Mouse (Mus musculus) lung, embryonic 15.5 days (tissue): ENCODE data around the gene Ace3. TPM values are rescaled to one million over a fixed set of nuclear protein-coding genes. Genes with fewer than 3 reads are reported as not detected.
A peak's percentile ranks its signal among the peaks of the same experiment; 100 is the strongest.

Source experiments
- ATAC-seq: fragments of 200-750 bp; cut with Nextera tagmentation; 2 replicates; pipeline ENCODE4 v1.8.0; 2017; ENCODE audit warnings: moderate number of reproducible peaks, borderline replicate concordance; ENCODE audit not compliant: low FRiP score, low TSS enrichment; ENCODE audit errors: extremely low read depth
- H3K27ac ChIP-seq: fragments of 300-500 bp; sonication (generic); 2 replicates; pipeline ENCODE4 v1.5.1; 2015; ENCODE audit warnings: moderate library complexity, mild to moderate bottlenecking, inconsistent platforms
- H3K27me3 ChIP-seq: fragments of 300-500 bp; sonication (generic); 2 replicates; pipeline ENCODE4 v1.6.1; 2015; ENCODE audit warnings: inconsistent platforms
- H3K36me3 ChIP-seq: fragments of 300-500 bp; sonication (generic); 2 replicates; pipeline ENCODE4 v1.6.1; 2015; ENCODE audit warnings: inconsistent platforms
- H3K4me1 ChIP-seq: fragments of 300-500 bp; sonication (generic); 2 replicates; pipeline ENCODE4 v1.6.1; 2015; ENCODE audit warnings: inconsistent platforms
- H3K4me2 ChIP-seq: fragments of 300-500 bp; sonication (generic); 2 replicates; pipeline ENCODE4 v1.6.1; 2015; ENCODE audit warnings: inconsistent platforms, mild to moderate bottlenecking, moderate library complexity
- H3K4me3 ChIP-seq: fragments of 300-500 bp; sonication (generic); 2 replicates; pipeline ENCODE4 v1.5.1; 2015; ENCODE audit warnings: mild to moderate bottlenecking, inconsistent platforms
- H3K9ac ChIP-seq: fragments of 300-500 bp; sonication (generic); 2 replicates; pipeline ENCODE4 v1.6.1; 2015; ENCODE audit warnings: inconsistent platforms
- H3K9me3 ChIP-seq: fragments of 300-500 bp; sonication (generic); 2 replicates; pipeline ENCODE4 v1.6.1; 2016; ENCODE audit warnings: inconsistent platforms
- WGBS: fragments of 180-500 bp; shearing (Covaris S2); methylation state at CpG from one replicate; pipeline ENCODE4 v1.1.7; 2015; 5-methylcytosine and 5-hydroxymethylcytosine counted together
- polyA plus RNA-seq: library from polyadenylated mRNA; unstranded; fragments of >200 nt; fragmentation: Nextera tagmentation; extraction: Ambion mirVana; gene quantifications from 2 replicates; pipeline ENCODE4 v1.2.1, GENCODE M21; 2015

Ace3 gene
- polyA plus RNA-seq, 1 experiment from 2014 or later, result 0.36 TPM

DNA sequence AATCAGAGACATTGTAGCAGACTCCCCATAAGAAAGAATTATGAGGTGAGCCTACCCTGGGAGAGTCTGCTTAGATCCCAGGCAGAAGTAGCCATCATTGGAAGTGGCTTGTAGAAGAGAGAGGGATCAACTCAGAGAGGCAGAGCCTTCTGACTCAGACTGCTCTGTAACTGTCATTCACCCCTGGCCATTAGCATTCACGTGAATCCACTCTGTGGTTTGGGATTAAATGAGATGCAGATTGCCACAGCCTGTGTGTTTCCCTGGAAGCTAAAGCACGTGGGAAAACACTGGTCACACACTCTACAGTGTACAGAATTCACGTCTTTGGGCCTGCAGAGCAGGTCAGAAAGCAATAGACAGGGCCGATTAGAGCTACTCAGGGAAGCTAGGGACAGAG, 10.0 kb upstream of the Ace3 start:
- Histone ChIP-seq H3K27me3 (no peaks in the 10 kb centered on the region), H3K9ac (no peak overlapping the region), H3K4me1 (no peaks in the 10 kb centered on the region), H3K4me3 (no peak overlapping the region), H3K4me2 (no peak overlapping the region), H3K27ac (no peak overlapping the region), H3K36me3 (no peaks in the 10 kb centered on the region), H3K9me3 (no peaks in the 10 kb centered on the region)
- ATAC-seq, result no peak
- 75% methylated on average over 4 of the region's 4 CpGs for WGBS

DNA sequence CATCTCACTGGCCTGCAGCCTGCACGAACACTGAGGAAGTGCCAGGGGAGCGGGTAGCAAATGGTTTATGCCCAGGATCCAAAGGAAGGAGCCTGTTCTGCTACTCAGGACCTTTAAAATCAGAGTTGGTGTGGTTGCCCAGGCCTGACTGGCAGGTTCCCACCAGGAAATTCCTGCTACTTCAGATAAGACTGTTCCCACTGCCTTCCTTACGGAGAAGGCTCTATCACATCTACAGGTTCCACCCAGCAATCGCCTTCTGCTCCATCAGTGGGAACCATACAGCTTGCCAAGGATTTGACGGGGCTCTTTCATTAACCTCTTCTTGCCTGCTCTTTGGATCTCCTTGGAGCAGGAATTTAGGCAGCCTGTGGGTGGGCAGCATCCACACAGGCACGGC, 7.0 kb upstream of the Ace3 start:
- WGBS, result 53% methylated on average over 6 of the region's 6 CpGs
- Histone ChIP-seq H3K4me1 (no peaks in the 10 kb centered on the region), H3K4me3 (no peak overlapping the region), H3K9ac (no peak overlapping the region), H3K4me2 (no peak overlapping the region), H3K36me3 (no peaks in the 10 kb centered on the region), H3K9me3 (no peaks in the 10 kb centered on the region), H3K27ac (no peak overlapping the region), H3K27me3 (no peaks in the 10 kb centered on the region)
- ATAC-seq, result 0 out of 2 replicates have a peak, but pooled peaks have one; percentile 6

DNA sequence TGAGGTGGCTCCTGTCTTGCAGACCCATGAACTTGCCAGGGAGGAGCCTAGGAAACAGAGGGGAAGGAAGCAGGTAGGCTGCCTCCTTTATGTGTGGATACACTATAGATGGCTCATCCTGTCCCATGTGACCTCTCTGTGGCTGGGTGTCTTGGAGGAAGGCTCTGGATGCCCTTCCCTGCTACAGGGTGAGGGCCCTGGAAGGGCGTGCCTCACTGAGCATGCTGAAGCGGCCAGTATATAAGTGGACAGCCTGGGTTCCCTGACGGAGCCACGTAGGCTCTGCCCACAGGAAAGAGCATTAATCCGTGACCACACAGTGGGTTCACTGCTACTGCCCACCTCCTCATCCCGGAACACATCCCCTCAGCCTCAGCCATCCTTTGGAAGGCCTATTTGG, 5.0 kb upstream of the Ace3 start:
- Histone ChIP-seq H3K4me2 (no peak overlapping the region), H3K27me3 (no peaks in the 10 kb centered on the region), H3K27ac (no peak overlapping the region), H3K36me3 (no peaks in the 10 kb centered on the region), H3K9ac (no peak overlapping the region), H3K4me3 (no peak overlapping the region), H3K4me1 (no peaks in the 10 kb centered on the region), H3K9me3 (no peaks in the 10 kb centered on the region)
- whole genome bisulfite sequencing, result 64% methylated on average over 6 of the region's 6 CpGs
- no peak; the same call in 1 of the 2 replicates for ATAC-seq

DNA sequence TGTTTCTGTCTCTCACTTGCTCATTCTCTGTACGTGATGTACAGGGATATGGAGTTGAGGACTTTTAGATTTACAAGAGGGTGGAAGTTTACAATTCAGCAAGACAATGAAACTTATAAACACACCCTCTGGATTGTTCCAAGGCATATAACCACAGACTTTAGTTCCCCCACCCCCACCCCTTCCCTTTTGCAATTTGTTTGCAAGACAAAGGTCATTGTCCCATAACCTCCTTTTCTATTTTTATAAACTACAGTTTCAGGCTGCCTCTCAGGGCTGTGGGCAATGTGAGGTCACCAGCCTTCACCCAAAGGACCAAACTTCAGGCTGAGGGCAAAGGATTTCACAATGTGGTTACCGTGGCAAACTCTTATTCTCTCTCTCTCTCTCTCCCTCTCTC, 4.2 kb upstream of the Ace3 start:
- H3K9ac ChIP-seq, result no peak overlapping the region
- H3K36me3 ChIP-seq, result no peaks in the 10 kb centered on the region
- WGBS, result 47% methylated on average over 2 of the region's 2 CpGs
- H3K4me2 ChIP-seq, result no peak overlapping the region
- no peaks in the 10 kb centered on the region for H3K27me3 ChIP-seq
- no peak overlapping the region for H3K4me3 ChIP-seq
- H3K27ac ChIP-seq, result peak overlapping the region; percentile 35; the same call in 1 of the 2 replicates
- H3K4me1 ChIP-seq, result no peaks in the 10 kb centered on the region
- peak; percentile 30; the same call in 1 of the 2 replicates for ATAC-seq
- H3K9me3 ChIP-seq, result no peaks in the 10 kb centered on the region

DNA sequence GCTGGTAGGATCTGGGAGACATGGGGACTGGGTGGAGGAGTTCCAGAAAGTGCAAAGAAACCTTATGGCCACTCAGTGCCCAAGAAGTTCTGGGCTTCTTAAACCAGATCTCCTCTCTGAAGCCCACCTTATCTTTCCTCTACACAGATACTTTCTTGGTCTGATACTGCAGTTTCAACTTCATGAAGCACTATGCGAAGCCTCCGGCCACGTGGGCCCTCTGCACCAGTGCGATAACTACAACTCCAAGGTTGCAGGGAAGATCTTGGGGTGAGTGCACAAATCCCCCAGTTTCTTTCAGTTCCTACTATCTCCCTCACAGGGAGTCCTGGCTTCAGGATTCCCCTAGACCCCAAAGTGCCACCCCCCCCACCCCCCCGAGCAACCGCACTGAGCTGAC, 5.6 kb downstream of the Ace3 start:
- Histone ChIP-seq H3K27me3 (no peaks in the 10 kb centered on the region), H3K27ac (no peak overlapping the region), H3K9ac (no peak overlapping the region), H3K36me3 (no peaks in the 10 kb centered on the region), H3K4me2 (no peak overlapping the region), H3K4me1 (no peaks in the 10 kb centered on the region), H3K9me3 (no peaks in the 10 kb centered on the region), H3K4me3 (no peak overlapping the region)
- ATAC-seq, result no peak
- 93% methylated on average over 6 of the region's 6 CpGs for WGBS

DNA sequence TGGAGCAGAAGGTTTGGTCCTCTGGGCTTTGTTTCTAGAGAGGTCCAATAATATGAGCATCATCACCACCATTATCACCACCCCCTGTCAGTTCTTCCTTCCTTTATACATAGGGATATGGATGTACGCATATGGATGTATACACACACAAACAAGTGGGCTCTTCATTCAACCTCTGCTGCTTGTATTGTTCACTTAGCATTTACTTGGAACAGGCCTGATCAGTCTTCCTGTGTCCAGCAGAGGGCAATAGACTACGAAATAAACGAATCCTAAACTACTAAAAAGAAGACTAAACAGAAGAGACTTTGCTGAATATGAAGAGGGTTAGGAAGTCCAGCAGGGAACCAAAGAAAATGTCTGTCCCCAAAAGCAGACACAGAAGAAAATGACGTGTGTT, 7.2 kb downstream of the Ace3 start:
- H3K9me3 ChIP-seq, result no peaks in the 10 kb centered on the region
- no peak overlapping the region for H3K27ac ChIP-seq
- H3K4me3 ChIP-seq, result no peak overlapping the region
- no peak for ATAC-seq
- H3K36me3 ChIP-seq, result no peaks in the 10 kb centered on the region
- WGBS, result 37% methylated on average over 4 of the region's 4 CpGs
- no peaks in the 10 kb centered on the region for H3K27me3 ChIP-seq
- no peaks in the 10 kb centered on the region for H3K4me1 ChIP-seq
- no peak overlapping the region for H3K9ac ChIP-seq
- no peak overlapping the region for H3K4me2 ChIP-seq

DNA sequence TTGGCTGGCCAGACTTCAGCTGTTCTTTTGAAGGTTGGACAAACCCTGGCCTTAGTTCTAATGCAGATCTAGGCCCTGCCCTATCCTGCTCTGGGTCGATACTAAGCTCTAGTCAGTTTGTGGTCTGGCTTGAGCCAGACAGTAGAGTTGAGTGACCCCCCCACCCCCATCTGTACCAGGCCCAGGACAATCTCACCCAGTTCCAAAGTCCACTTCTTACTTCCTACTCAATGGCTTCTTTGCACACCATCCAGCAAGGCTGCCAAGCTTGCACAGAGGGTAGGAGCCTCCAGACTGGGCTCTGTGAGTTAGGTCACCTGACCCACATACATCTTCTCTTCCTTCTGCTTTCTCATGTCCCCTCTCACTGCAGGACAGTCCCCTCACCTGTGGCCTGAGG, 10.1 kb downstream of the Ace3 start:
- H3K27ac ChIP-seq, result no peak overlapping the region
- ATAC-seq, result no peak
- no peaks in the 10 kb centered on the region for H3K9me3 ChIP-seq

DNA sequence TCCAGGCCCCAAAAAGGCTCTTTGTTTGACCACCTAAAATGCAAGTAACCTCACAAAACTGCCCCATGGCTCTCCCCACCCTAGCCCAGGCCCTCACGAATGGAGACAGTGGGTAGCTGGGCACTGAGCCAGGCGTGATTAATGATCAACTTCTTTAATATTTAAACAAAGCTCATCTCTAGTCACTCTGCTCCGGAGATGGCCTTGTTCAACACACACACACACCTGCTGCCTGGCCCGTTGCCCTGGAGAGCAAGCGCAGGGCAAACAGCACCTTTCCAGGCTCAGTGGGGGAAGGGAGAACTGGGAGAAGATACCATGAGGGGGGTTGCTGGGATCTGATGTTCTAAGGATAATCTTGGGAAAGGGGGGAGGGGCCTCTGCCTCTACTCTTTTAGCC, 11.5 kb downstream of the Ace3 start:
- H3K4me3 ChIP-seq, result no peak overlapping the region
- no peaks in the 10 kb centered on the region for H3K9me3 ChIP-seq
- 20% methylated on average over 5 of the region's 5 CpGs for WGBS
- H3K36me3 ChIP-seq, result no peaks in the 10 kb centered on the region
- H3K27me3 ChIP-seq, result peaks cover 18% of the 10 kb centered on the region
- no peak overlapping the region for H3K4me2 ChIP-seq
- H3K27ac ChIP-seq, result no peak overlapping the region
- ATAC-seq, result no peak
- H3K9ac ChIP-seq, result no peak overlapping the region
- no peaks in the 10 kb centered on the region for H3K4me1 ChIP-seq

More for the DNA sequence above, 10.1 kb downstream of the Ace3 start:
- WGBS, result 76% methylated on average over 1 of the region's 1 CpGs
- Histone ChIP-seq H3K36me3 (no peaks in the 10 kb centered on the region), H3K9ac (no peak overlapping the region), H3K4me1 (no peaks in the 10 kb centered on the region), H3K4me2 (no peak overlapping the region), H3K4me3 (no peak overlapping the region), H3K27me3 (peaks cover 12% of the 10 kb centered on the region; the same call in 1 of the 2 replicates)

DNA sequence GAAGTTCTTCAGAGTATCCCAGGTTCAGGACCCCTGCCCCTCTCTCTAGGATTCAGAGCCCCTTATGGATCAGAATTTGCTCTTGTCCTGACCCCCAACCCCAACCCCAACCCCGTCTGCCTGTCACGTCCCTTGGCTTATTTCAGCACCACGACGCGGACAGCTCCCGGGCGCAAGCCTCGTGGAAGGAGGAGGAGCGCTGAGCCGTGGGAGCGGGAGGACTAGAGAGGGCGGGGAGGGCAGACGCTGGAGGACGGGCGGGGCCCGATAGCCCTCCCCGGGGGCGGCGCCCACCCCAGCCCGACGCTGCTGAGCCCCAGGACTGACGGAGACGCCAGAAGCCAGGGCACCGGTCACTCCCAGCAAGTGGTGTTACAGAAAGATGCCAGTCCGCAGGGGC, 13.3 kb downstream of the Ace3 start, which contains the start of gene Kcnh6:
Gene Kcnh6 (plus strand): TSS at position 304 of the 400 bp plus-strand sequence.
- H3K4me1 ChIP-seq, result no peaks in the 10 kb centered on the region
- H3K27me3 ChIP-seq, result peaks cover 18% of the 10 kb centered on the region
- H3K36me3 ChIP-seq, result no peaks in the 10 kb centered on the region
- peak within 1 kb of the TSS; percentile 58 for H3K4me2 ChIP-seq
- H3K27ac ChIP-seq, result no peak within 1 kb of the TSS
- no peaks in the 10 kb centered on the region for H3K9me3 ChIP-seq
- peak; percentile 58; the same call in 1 of the 2 replicates for ATAC-seq
- WGBS, result 1% methylated on average over 23 of the region's 25 CpGs
- peak within 1 kb of the TSS; percentile 16; the same call in 1 of the 2 replicates for H3K4me3 ChIP-seq
- H3K9ac ChIP-seq, result no peak within 1 kb of the TSS

DNA sequence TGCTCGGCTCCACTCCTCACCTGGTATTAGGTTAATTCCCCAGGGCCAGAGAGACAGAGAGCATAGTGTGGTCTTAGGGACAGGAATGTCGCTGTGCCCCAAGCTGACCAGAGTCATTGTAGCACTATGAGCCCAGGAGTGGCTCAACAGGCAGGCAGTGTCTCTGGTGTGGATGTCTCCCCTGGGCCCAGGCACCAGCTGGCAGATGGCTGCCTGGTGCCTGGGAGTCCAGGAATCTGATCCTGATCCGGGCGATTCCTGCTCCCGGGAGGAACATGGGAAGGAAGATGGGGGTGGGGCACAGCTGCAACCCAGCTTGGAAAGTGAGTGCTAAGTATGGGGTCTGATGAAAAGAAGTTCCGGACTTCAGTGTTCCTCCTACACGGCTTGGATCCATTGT, 18.2 kb downstream of the Ace3 start:
- peaks cover 18% of the 10 kb centered on the region for H3K27me3 ChIP-seq
- H3K36me3 ChIP-seq, result no peaks in the 10 kb centered on the region
- H3K4me1 ChIP-seq, result peaks cover 7% of the 10 kb centered on the region; the same call in 1 of the 2 replicates
- 42% methylated on average over 7 of the region's 7 CpGs for WGBS
- no peak overlapping the region for H3K4me2 ChIP-seq
- H3K4me3 ChIP-seq, result no peak overlapping the region
- ATAC-seq, result no peak
- no peaks in the 10 kb centered on the region for H3K9me3 ChIP-seq
- no peak overlapping the region for H3K9ac ChIP-seq
- no peak overlapping the region for H3K27ac ChIP-seq

DNA sequence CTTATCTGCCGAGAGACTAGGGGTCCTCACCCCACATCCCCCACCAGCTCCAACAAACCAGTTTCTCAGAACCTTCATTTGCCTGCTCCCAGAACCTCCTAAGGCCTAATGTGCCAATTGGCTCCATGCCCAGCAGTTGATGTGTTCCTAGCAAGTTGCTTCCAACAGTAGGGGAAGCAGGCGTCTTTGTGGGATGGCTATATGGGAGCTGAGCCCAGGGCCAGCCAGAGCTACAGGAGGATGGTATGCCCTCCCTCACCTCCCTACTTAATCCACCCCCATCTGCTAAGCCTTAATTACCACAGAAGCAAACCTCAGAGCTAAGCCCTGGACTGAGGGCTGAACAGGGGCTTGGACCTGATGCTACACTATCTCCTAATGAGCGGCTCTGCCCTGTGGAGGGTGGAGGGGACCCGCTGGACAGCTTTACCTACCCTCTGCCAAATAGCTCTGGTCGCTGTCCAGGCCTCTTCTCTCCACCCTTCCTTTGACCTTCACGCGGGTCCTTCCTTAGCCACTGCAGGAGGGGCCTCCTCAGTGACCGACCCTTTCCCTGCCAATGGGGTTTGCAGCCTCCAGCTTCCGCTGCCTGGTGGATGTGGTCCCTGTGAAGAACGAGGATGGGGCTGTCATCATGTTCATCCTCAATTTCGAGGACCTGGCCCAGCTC, 19.2 kb downstream of the Ace3 start:
- no peak overlapping the region for H3K27ac ChIP-seq
- H3K27me3 ChIP-seq, result peaks cover 14% of the 10 kb centered on the region
- WGBS, result 43% methylated on average over 11 of the region's 11 CpGs
- no peak for ATAC-seq
- no peaks in the 10 kb centered on the region for H3K9me3 ChIP-seq
- H3K4me3 ChIP-seq, result no peak overlapping the region
- H3K4me1 ChIP-seq, result peaks cover 7% of the 10 kb centered on the region; the same call in 1 of the 2 replicates
- no peak overlapping the region for H3K4me2 ChIP-seq
- H3K9ac ChIP-seq, result no peak overlapping the region
- H3K36me3 ChIP-seq, result no peaks in the 10 kb centered on the region

DNA sequence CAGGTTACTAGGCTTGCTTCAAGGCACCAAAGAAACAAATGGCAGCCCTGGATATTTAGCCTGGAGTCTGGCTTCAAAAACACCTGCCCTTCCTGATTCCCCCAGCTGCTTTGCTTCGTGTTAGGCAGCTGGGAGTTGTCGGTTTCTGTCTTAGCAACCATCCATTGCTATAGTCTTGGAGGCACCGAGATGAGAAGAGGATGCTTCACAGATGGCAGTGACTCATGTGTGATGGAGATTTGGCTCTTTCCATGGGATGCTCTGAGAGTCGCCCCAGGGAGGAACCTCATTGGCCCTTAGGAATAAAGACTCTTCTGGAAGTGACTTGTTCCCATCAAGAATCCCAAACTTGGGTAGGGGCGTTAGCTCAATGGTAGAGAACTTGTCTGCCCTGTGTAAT, 22.0 kb downstream of the Ace3 start:
- H3K4me1 ChIP-seq, result peaks cover 13% of the 10 kb centered on the region
- H3K4me2 ChIP-seq, result no peak overlapping the region
- no peak for ATAC-seq
- no peaks in the 10 kb centered on the region for H3K36me3 ChIP-seq
- H3K4me3 ChIP-seq, result no peak overlapping the region
- no peak overlapping the region for H3K9ac ChIP-seq
- H3K9me3 ChIP-seq, result no peaks in the 10 kb centered on the region
- H3K27me3 ChIP-seq, result peaks cover 17% of the 10 kb centered on the region
- 67% methylated on average over 5 of the region's 5 CpGs for whole genome bisulfite sequencing
- H3K27ac ChIP-seq, result no peak overlapping the region
